In genomic region chr17:47793377-47793776, GRCm38 (mm10) we compare ENCODE assay signal across 8 mouse cellular contexts. TPM values are rescaled to one million over a fixed set of nuclear protein-coding genes. Genes with fewer than 3 reads are reported as not detected.
A peak's percentile ranks its signal among the peaks of the same experiment; 100 is the strongest.
DNase-seq lines count a peak whose midpoint lies in the region; ATAC-seq and TF ChIP-seq lines count a peak whose summit lies in the region.

No protein-coding gene starts in this region.

- H3K9me3 ChIP-seq in embryonic facial prominence, embryonic 15.5 days (replicated peaks) = no peaks in the 10 kb centered on the region
- H3K9me3 ChIP-seq in limb, embryonic 12.5 days = 0 out of 2 replicates have a peak, but pooled peaks cover 3% of the 10 kb centered on the region
- H3K9me3 ChIP-seq in midbrain, embryonic 15.5 days = no peaks in the 10 kb centered on the region

- TF ChIP-seq CTCF in bone marrow, adult 2 months (IDR thresholded peaks at IDR 0.05; ENCODE audit: control insufficient read depth, insufficient read depth, low read length) = peak; percentile 98

- 0 out of 2 replicates have a peak, but pooled peaks have one; percentile 22 for TF ChIP-seq POLR2A in bone marrow, adult 2 months (IDR thresholded peaks at IDR 0.05; ENCODE audit: borderline replicate concordance, control insufficient read depth, low read depth, low read length)

- H3K27ac ChIP-seq in bone marrow, adult 2 months (ENCODE audit: control insufficient read depth, insufficient read depth, low read depth, low read length, poor library complexity) = no peak overlapping the region
- no peak overlapping the region for H3K27ac ChIP-seq in embryonic facial prominence, embryonic 15.5 days (replicated peaks)
- no peak overlapping the region for H3K27ac ChIP-seq in limb, embryonic 12.5 days
- no peak overlapping the region for H3K27ac ChIP-seq in midbrain, embryonic 15.5 days

- H3K36me3 ChIP-seq in embryonic facial prominence, embryonic 15.5 days = no peaks in the 10 kb centered on the region
- H3K36me3 ChIP-seq in limb, embryonic 12.5 days = no peaks in the 10 kb centered on the region
- no peaks in the 10 kb centered on the region for H3K36me3 ChIP-seq in midbrain, embryonic 15.5 days (replicated peaks)

- peak; percentile 75 for ATAC-seq in embryonic facial prominence, embryonic 15.5 days (ENCODE audit: insufficient number of reproducible peaks, low FRiP score, low TSS enrichment, low read depth)
- peak; percentile 64 for ATAC-seq in limb, embryonic 12.5 days (ENCODE audit: insufficient number of reproducible peaks, insufficient read depth, low FRiP score, low TSS enrichment, low read depth)
- ATAC-seq in midbrain, embryonic 15.5 days (replicated peaks) = peak; percentile 64; the same call in 1 of the 2 replicates

- H3K4me3 ChIP-seq in bone marrow, adult 2 months (replicated peaks; ENCODE audit: control insufficient read depth, low read depth, low read length) = no peak overlapping the region
- H3K4me3 ChIP-seq in embryonic facial prominence, embryonic 15.5 days (replicated peaks) = no peak overlapping the region
- no peak overlapping the region for H3K4me3 ChIP-seq in limb, embryonic 12.5 days (replicated peaks)
- H3K4me3 ChIP-seq in midbrain, embryonic 15.5 days = no peak overlapping the region

- no peak overlapping the region for H3K9ac ChIP-seq in embryonic facial prominence, embryonic 15.5 days
- no peak overlapping the region for H3K9ac ChIP-seq in limb, embryonic 12.5 days (replicated peaks)
- H3K9ac ChIP-seq in midbrain, embryonic 15.5 days = no peak overlapping the region

- peak; percentile 84 for DNase-seq in 416B (ENCODE audit: low read depth)
- DNase-seq in heart, adult 9 months (ENCODE audit: low spot score in 2 of 2) = peak; percentile 83 to 88
- peak; percentile 73 to 89 for DNase-seq in kidney, adult 8-10 months
- peak; percentile 78 to 91 for DNase-seq in spleen, adult 18-20 months

- 2% methylated on average over 9 of the region's 9 CpGs for WGBS in bone marrow, adult 2 months
- WGBS in embryonic facial prominence, embryonic 15.5 days = 8% methylated on average over 9 of the region's 9 CpGs
- 12% methylated on average over 9 of the region's 9 CpGs for WGBS in limb, embryonic 12.5 days
- WGBS in midbrain, embryonic 15.5 days = 10% methylated on average over 9 of the region's 9 CpGs

- H3K27me3 ChIP-seq in embryonic facial prominence, embryonic 15.5 days = no peaks in the 10 kb centered on the region
- peaks cover 17% of the 10 kb centered on the region for H3K27me3 ChIP-seq in limb, embryonic 12.5 days
- no peaks in the 10 kb centered on the region for H3K27me3 ChIP-seq in midbrain, embryonic 15.5 days (replicated peaks)

- H3K4me2 ChIP-seq in embryonic facial prominence, embryonic 15.5 days (replicated peaks) = no peak overlapping the region
- no peak overlapping the region for H3K4me2 ChIP-seq in limb, embryonic 12.5 days
- H3K4me2 ChIP-seq in midbrain, embryonic 15.5 days = no peak overlapping the region

- H3K4me1 ChIP-seq in bone marrow, adult 2 months (ENCODE audit: control insufficient read depth, insufficient read depth, low read length) = no peaks in the 10 kb centered on the region; the same call in 1 of the 2 replicates
- H3K4me1 ChIP-seq in embryonic facial prominence, embryonic 15.5 days = peaks cover 27% of the 10 kb centered on the region
- peaks cover 39% of the 10 kb centered on the region for H3K4me1 ChIP-seq in limb, embryonic 12.5 days (replicated peaks)
- H3K4me1 ChIP-seq in midbrain, embryonic 15.5 days = no peaks in the 10 kb centered on the region

RNA-seq across cellular contexts. Expression of gene Mdfi, which starts 41.1 kb away (rescaled TPM):
- polyA plus RNA-seq in bone marrow, adult 2 months (2011; ENCODE audit: insufficient read depth, insufficient read length, low replicate concordance, missing spikeins) = 4.2 and 4.8 TPM in 2 replicates
- polyA plus RNA-seq in embryonic facial prominence, embryonic 15.5 days (2015; fragmentation: Nextera tagmentation; extraction: Ambion mirVana) = 21.2 and 25.3 TPM in 2 replicates
- polyA plus RNA-seq in limb, embryonic 12.5 days (2016; fragmentation: Nextera tagmentation; extraction: Ambion mirVana) = 32.1 and 44.7 TPM in 2 replicates
- 2.7 and 3.6 TPM in 2 replicates for polyA plus RNA-seq in midbrain, embryonic 15.5 days (2015; fragmentation: Nextera tagmentation; extraction: Ambion mirVana)

RNA-seq across cellular contexts. Expression of gene Tfeb, which starts 56.5 kb away (rescaled TPM):
- 22.6 and 43.7 TPM in 2 replicates for polyA plus RNA-seq in bone marrow, adult 2 months (2011; ENCODE audit: insufficient read depth, insufficient read length, low replicate concordance, missing spikeins)
- polyA plus RNA-seq in embryonic facial prominence, embryonic 15.5 days (2015; fragmentation: Nextera tagmentation; extraction: Ambion mirVana) = 13.5 and 14.3 TPM in 2 replicates
- polyA plus RNA-seq in limb, embryonic 12.5 days (2016; fragmentation: Nextera tagmentation; extraction: Ambion mirVana) = 8.6 and 8.8 TPM in 2 replicates
- 3.2 and 3.8 TPM in 2 replicates for polyA plus RNA-seq in midbrain, embryonic 15.5 days (2015; fragmentation: Nextera tagmentation; extraction: Ambion mirVana)
